Mouse (Mus musculus): ENCODE data around the gene Gnpnat1. TPM values are rescaled to one million over a fixed set of nuclear protein-coding genes. Genes with fewer than 3 reads are reported as not detected.
A peak's percentile ranks its signal among the peaks of the same experiment; 100 is the strongest.

Gnpnat1 gene
- polyA plus RNA-seq, 1 experiment from 2014 or later: 42.4 TPM

- WGBS: under 1% methylated on average over 71 of the region's 71 CpGs
- no peaks in the 10 kb centered on the region for H3K27me3 ChIP-seq (ENCODE audit: low read depth, poor library complexity, severe bottlenecking)
- peak overlapping the region; percentile 84 for H3K4me3 ChIP-seq
- DNase-seq (ENCODE audit: low spot score): peak; percentile 88
- H3K27ac ChIP-seq (replicated peaks): peak overlapping the region; percentile 91
- H3K9me3 ChIP-seq (replicated peaks): no peaks in the 10 kb centered on the region
- no peaks in the 10 kb centered on the region for H3K36me3 ChIP-seq
- peaks cover 22% of the 10 kb centered on the region for H3K4me1 ChIP-seq
These were observed 16.1 kb downstream of the Gnpnat1 start for GRCm38 (mm10) chr14:45388345-45389181.

GRCm38 (mm10) chr14:45387480-45387879 lies 17.2 kb downstream of the Gnpnat1 start:
- 20% methylated on average over 2 of the region's 2 CpGs for WGBS
- Histone ChIP-seq H3K9me3 (replicated peaks) (no peaks in the 10 kb centered on the region), H3K4me1 (peaks cover 22% of the 10 kb centered on the region), H3K27me3 (ENCODE audit: low read depth, poor library complexity, severe bottlenecking) (no peaks in the 10 kb centered on the region), H3K4me3 (peak overlapping the region; percentile 84), H3K36me3 (peaks cover 9% of the 10 kb centered on the region), H3K27ac (replicated peaks) (no peak overlapping the region)
- no peak for DNase-seq (ENCODE audit: low spot score)

DNA sequence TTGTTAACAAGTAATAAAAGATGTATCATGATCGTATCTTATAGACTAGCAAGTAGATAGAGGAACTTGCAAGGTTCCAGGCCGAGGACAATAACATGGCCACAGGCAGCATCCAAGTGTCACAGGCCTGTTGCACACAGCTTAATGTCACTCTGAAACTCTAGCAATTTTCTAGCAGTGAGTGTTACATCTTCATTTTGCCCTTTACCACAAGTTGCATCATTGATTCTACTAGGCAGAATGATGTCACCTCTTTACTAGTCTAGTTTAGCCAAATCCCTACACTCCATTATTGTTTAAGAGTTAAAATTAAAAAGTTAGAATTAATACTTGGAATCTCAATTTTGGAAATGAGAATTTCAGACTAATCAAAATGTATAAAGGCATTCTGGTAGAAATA lies 19.1 kb downstream of the Gnpnat1 start:
- H3K4me3 ChIP-seq: no peak overlapping the region

GRCm38 (mm10) chr14:45382912-45383311 lies 21.8 kb downstream of the Gnpnat1 start:
- Histone ChIP-seq H3K36me3 (peaks cover 47% of the 10 kb centered on the region), H3K9me3 (replicated peaks) (no peaks in the 10 kb centered on the region), H3K27ac (replicated peaks) (no peak overlapping the region), H3K4me1 (peaks cover 12% of the 10 kb centered on the region), H3K4me3 (no peak overlapping the region), H3K27me3 (ENCODE audit: low read depth, poor library complexity, severe bottlenecking) (no peaks in the 10 kb centered on the region)
- WGBS: 78% methylated on average over 4 of the region's 4 CpGs
- no peak for DNase-seq (ENCODE audit: low spot score)

More for the DNA sequence above, 19.1 kb downstream of the Gnpnat1 start:
- Histone ChIP-seq H3K27ac (replicated peaks) (no peak overlapping the region), H3K4me1 (peaks cover 22% of the 10 kb centered on the region), H3K27me3 (ENCODE audit: low read depth, poor library complexity, severe bottlenecking) (no peaks in the 10 kb centered on the region), H3K9me3 (replicated peaks) (no peaks in the 10 kb centered on the region), H3K36me3 (peaks cover 22% of the 10 kb centered on the region)
- DNase-seq (ENCODE audit: low spot score): no peak
- 96% methylated on average over 2 of the region's 2 CpGs for WGBS

- no peaks in the 10 kb centered on the region for H3K9me3 ChIP-seq (replicated peaks)
- no peak for DNase-seq (ENCODE audit: low spot score)
- no peak overlapping the region for H3K27ac ChIP-seq (replicated peaks)
- H3K27me3 ChIP-seq (ENCODE audit: low read depth, poor library complexity, severe bottlenecking): no peaks in the 10 kb centered on the region
- no peak overlapping the region for H3K4me3 ChIP-seq
- H3K4me1 ChIP-seq: no peaks in the 10 kb centered on the region
- WGBS: 94% methylated on average over 6 of the region's 6 CpGs
- peaks cover 47% of the 10 kb centered on the region for H3K36me3 ChIP-seq
These were observed 24.0 kb downstream of the Gnpnat1 start for GRCm38 (mm10) chr14:45380756-45381155.

- Histone ChIP-seq H3K4me1 (no peaks in the 10 kb centered on the region), H3K36me3 (peaks cover 47% of the 10 kb centered on the region), H3K4me3 (no peak overlapping the region), H3K9me3 (replicated peaks) (no peaks in the 10 kb centered on the region), H3K27ac (replicated peaks) (no peak overlapping the region), H3K27me3 (ENCODE audit: low read depth, poor library complexity, severe bottlenecking) (no peaks in the 10 kb centered on the region)
- DNase-seq (ENCODE audit: low spot score): no peak
- WGBS: 94% methylated on average over 3 of the region's 3 CpGs
These were observed 25.9 kb downstream of the Gnpnat1 start for GRCm38 (mm10) chr14:45378771-45379170.

GRCm38 (mm10) chr14:45365196-45365587 lies 39.5 kb downstream of the Gnpnat1 start:
- peaks cover 11% of the 10 kb centered on the region for H3K4me1 ChIP-seq
- no peak overlapping the region for H3K4me3 ChIP-seq
- WGBS: 88% methylated on average over 6 of the region's 6 CpGs
- 0 out of 2 replicates have a peak overlapping the region, but pooled peaks have one; percentile 28 for H3K27ac ChIP-seq (replicated peaks)
- H3K27me3 ChIP-seq (ENCODE audit: low read depth, poor library complexity, severe bottlenecking): no peaks in the 10 kb centered on the region
- peaks cover 6% of the 10 kb centered on the region; the same call in 1 of the 2 replicates for H3K9me3 ChIP-seq (replicated peaks)
- H3K36me3 ChIP-seq: peaks cover 43% of the 10 kb centered on the region
- DNase-seq (ENCODE audit: low spot score): no peak

DNA sequence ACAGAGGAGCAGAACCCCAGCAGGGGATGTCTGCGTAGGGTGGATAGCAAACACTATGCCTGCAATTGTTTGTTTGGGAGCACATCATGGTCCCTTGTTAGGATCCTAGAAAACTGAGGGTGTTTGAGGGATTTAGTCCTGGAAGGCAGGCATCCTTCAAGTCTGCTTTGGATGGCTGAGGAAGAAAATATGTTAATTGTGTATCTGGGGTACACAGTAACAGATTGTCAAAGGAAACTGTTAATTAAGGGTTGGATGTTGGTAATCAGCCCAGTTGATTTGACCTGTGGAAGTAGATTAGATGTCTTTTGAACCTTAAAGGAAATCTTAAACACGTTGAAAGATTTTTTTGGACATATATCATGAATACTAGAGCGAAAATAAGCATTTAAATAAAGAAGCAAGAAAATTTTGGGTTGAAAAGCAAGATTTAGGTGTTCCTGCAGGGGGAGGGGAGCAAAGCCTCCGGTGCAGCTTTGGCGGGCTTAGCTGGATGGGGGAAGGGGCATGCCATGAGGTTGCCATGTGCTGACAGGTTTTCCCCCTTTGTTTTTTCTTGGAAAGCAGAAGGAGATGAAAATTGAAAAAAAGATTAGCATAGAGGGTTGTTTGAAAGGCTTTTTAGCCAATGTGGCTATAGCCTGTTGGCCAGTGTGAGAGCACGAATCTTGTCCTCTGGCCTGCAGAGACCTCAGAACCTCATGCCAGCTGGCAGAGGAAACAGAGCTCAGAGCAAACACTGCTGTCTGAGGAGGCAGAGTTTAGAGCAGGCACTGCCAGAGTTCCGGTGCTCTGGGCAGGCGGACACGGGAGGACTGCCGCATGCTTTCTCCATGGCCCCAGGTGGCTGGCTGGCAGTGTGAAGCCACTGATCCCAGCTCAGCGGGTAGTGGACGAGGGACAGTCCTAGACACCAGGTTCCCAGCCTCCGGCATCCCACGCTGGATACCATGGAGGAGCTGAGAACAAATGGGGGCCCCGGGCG lies 40.2 kb downstream of the Gnpnat1 start:
- Histone ChIP-seq H3K27ac (replicated peaks) (peak overlapping the region; percentile 28; the same call in 1 of the 2 replicates), H3K4me1 (peaks cover 11% of the 10 kb centered on the region), H3K9me3 (replicated peaks) (peaks cover 2% of the 10 kb centered on the region; the same call in 1 of the 2 replicates), H3K4me3 (no peak overlapping the region), H3K36me3 (peaks cover 41% of the 10 kb centered on the region), H3K27me3 (ENCODE audit: low read depth, poor library complexity, severe bottlenecking) (no peaks in the 10 kb centered on the region)
- WGBS: 81% methylated on average over 16 of the region's 16 CpGs
- no peak for DNase-seq (ENCODE audit: low spot score)

DNA sequence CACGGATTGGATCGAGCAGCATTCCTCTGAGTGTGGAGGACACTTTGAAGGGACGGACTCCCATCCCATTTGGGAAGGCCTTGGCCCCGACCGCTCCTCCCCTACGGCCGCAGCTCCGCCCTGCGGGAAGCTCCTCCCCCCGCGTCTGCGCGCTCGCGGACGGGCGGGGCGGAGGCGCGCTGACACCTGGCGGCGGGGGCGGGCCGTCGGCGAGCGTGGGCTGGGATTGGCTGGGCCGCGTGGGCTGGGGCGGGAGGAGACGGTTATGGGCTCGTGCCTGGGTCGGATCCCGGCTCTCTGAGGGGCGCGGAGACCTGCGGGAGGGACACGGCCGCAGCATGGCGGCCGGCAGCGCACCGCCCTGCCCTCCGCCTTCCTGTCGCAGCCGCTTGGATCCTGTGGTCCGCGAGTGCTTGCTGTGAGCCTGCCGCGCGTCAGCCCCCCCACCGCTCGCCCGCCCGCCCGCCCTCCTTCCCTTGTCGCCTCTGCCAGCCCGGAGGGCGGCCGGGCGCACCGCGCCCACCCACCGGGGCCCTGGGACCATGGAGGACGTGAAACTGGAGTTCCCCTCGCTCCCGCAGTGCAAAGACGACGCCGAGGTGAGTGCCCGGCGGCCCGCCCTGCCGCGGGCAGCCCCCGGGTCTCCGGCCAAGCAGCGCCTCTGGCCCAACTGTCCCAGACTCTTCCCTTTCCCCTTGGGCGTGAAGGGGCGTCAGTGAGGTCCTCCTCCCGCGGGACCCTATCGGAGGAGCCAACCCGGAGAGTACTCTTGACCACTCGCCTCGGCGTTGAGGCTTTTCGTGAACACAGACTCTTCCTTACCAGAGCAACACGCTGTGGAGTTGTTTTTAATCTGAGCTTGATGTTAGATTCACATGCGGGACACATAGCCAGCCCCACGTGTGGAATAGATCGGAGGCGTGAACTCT lies 53.5 kb downstream of the Gnpnat1 start, which contains the start of gene Styx:
Styx (plus strand) TSS at position 163 of the 929 bp plus-strand sequence.
- peak; percentile 97 for DNase-seq (ENCODE audit: low spot score)
- peaks cover 9% of the 10 kb centered on the region for H3K4me1 ChIP-seq
- peak within 1 kb of the TSS; percentile 81 for H3K4me3 ChIP-seq
- peak within 1 kb of the TSS; percentile 89 for H3K27ac ChIP-seq (replicated peaks)
- under 1% methylated on average over 80 of the region's 93 CpGs for WGBS
- H3K36me3 ChIP-seq: peaks cover 37% of the 10 kb centered on the region
- H3K27me3 ChIP-seq (ENCODE audit: low read depth, poor library complexity, severe bottlenecking): no peaks in the 10 kb centered on the region
- no peaks in the 10 kb centered on the region for H3K9me3 ChIP-seq (replicated peaks)

DNA sequence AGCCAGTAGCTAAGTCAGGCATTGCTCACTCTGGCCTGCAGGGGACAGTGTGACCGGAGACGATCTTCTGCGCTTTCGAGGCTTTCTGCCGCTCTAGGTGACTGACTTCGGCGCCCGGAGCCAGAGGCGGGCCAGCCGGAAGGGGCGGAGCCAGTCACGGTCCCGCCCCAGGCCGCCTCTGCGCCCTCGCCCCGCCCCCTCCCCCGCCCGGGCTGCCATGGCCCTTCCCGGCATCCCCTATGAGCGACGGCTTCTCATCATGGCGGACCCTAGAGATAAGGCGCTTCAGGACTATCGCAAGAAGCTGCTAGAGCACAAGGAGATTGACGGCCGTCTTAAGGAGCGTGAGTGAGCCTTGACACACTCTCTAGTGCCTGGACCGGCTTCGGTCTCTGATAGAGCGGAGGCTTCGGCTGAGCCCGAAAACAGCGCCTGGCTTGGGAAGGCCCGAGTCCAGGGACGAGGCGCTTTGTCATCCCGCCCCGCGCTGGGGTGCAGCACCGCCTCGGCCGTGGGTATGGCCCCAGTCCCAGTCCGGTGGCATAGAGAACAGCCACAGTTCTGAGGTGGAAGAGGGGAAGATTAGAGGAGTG lies 75.0 kb downstream of the Gnpnat1 start, which contains the start of gene Psmc6:
Psmc6 (plus strand) TSS at position 200 of the 593 bp plus-strand sequence.
- Histone ChIP-seq H3K4me3 (peak within 1 kb of the TSS; percentile 74), H3K4me1 (peaks cover 11% of the 10 kb centered on the region), H3K27me3 (ENCODE audit: low read depth, poor library complexity, severe bottlenecking) (no peaks in the 10 kb centered on the region), H3K27ac (replicated peaks) (peak within 1 kb of the TSS; percentile 97), H3K36me3 (peaks cover 38% of the 10 kb centered on the region), H3K9me3 (replicated peaks) (no peaks in the 10 kb centered on the region)
- DNase-seq (ENCODE audit: low spot score): peak; percentile 94
- under 1% methylated on average over 44 of the region's 44 CpGs for WGBS

- H3K36me3 ChIP-seq: peaks cover 32% of the 10 kb centered on the region
- no peak for DNase-seq (ENCODE audit: low spot score)
- 15% methylated on average over 8 of the region's 8 CpGs for WGBS
- peaks cover 11% of the 10 kb centered on the region for H3K4me1 ChIP-seq
- no peaks in the 10 kb centered on the region for H3K27me3 ChIP-seq (ENCODE audit: low read depth, poor library complexity, severe bottlenecking)
- no peaks in the 10 kb centered on the region for H3K9me3 ChIP-seq (replicated peaks)
- H3K27ac ChIP-seq (replicated peaks): peak overlapping the region; percentile 97
- peak overlapping the region; percentile 74 for H3K4me3 ChIP-seq
These were observed 75.6 kb downstream of the Gnpnat1 start for GRCm38 (mm10) chr14:45329018-45329588.
